Mouse (Mus musculus) midbrain, embryonic 16.5 days (tissue): Measurements from ENCODE around the gene Gm3159. TPM values are rescaled to one million over a fixed set of nuclear protein-coding genes. Genes with fewer than 3 reads are reported as not detected.
"Not testable (repeated sequence)": the region's sequence is repeated elsewhere in the genome, so short reads cannot be mapped to it uniquely, and the experiment has no call there.

Experiments
- ATAC-seq: fragments of 200-750 bp; cut with Nextera tagmentation; 2 replicates; pipeline ENCODE4 v1.8.0; 2017; ENCODE audit warnings: moderate TSS enrichment
- H3K27ac ChIP-seq: fragments of 300-500 bp; sonication (generic); 2 replicates; pipeline ENCODE4 v1.5.1; 2014; ENCODE audit warnings: mild to moderate bottlenecking, low read length, mixed read lengths
- H3K27me3 ChIP-seq: fragments of 300-500 bp; sonication (generic); 2 replicates; pipeline ENCODE4 v1.6.1; 2014; ENCODE audit warnings: low read depth, low read length, mixed read lengths; ENCODE audit not compliant: control insufficient read depth, insufficient read depth
- H3K36me3 ChIP-seq: fragments of 300-500 bp; sonication (generic); 2 replicates; pipeline ENCODE4 v1.6.1; 2014; ENCODE audit warnings: mild to moderate bottlenecking, low read length, moderate library complexity, mixed read lengths; ENCODE audit not compliant: control insufficient read depth, insufficient read depth
- H3K4me1 ChIP-seq: fragments of 300-500 bp; sonication (generic); 2 replicates; pipeline ENCODE4 v1.6.1; 2014; ENCODE audit warnings: mild to moderate bottlenecking, low read length, mixed read lengths; ENCODE audit not compliant: control insufficient read depth, insufficient read depth
- H3K4me2 ChIP-seq: fragments of 300-500 bp; sonication (generic); 2 replicates; pipeline ENCODE4 v1.6.1; 2014; ENCODE audit warnings: mild to moderate bottlenecking, low read length, mixed read lengths
- H3K4me3 ChIP-seq: fragments of 300-500 bp; sonication (generic); 2 replicates; pipeline ENCODE4 v1.5.1; 2014; ENCODE audit warnings: low read depth, mild to moderate bottlenecking, low read length, moderate library complexity, mixed read lengths
- H3K9ac ChIP-seq: fragments of 300-500 bp; sonication (generic); 2 replicates; pipeline ENCODE4 v1.6.1; 2014; ENCODE audit warnings: low read depth, low read length, mixed read lengths
- H3K9me3 ChIP-seq: fragments of 300-500 bp; sonication (generic); replicated peaks from 2 replicates; pipeline ENCODE4 v1.6.1; 2014; ENCODE audit warnings: mild to moderate bottlenecking, low read length, mixed read lengths; ENCODE audit not compliant: control insufficient read depth, poor library complexity, severe bottlenecking
- WGBS: fragments of 180-500 bp; shearing (Covaris S2); extraction: QIAGEN DNeasy Blood & Tissue Kit; methylation state at CpG from one replicate; pipeline ENCODE4 v1.1.7; 2014; 5-methylcytosine and 5-hydroxymethylcytosine counted together
- polyA plus RNA-seq: library from polyadenylated mRNA; unstranded; fragments of >200 nt; fragmentation: Nextera tagmentation; extraction: Ambion mirVana; gene quantifications from 2 replicates; pipeline ENCODE4 v1.2.1, GENCODE M21; 2015

Gene Gm3159
- not detected in 2 replicates for polyA plus RNA-seq

GRCm38 (mm10) chr14:4397226-4397625, at the start of gene Gm3159:
Gene Gm3159, plus strand, starts transcription at chr14:4397526.
- WGBS, result 60% methylated on average over 1 of the region's 3 CpGs
- not testable (repeated sequence) for ATAC-seq, H3K4me2 ChIP-seq

GRCm38 (mm10) chr14:4368991-4369390, 28.3 kb upstream of the Gm3159 start:
- H3K9ac ChIP-seq, H3K4me3 ChIP-seq, H3K4me1 ChIP-seq, ATAC-seq, H3K36me3 ChIP-seq, H3K9me3 ChIP-seq, H3K27ac ChIP-seq, H3K27me3 ChIP-seq, H3K4me2 ChIP-seq: not testable (repeated sequence)
- WGBS, result 76% methylated on average over 3 of the region's 3 CpGs

More at GRCm38 (mm10) chr14:4397226-4397625, at the start of gene Gm3159:
- H3K9me3 ChIP-seq, H3K4me1 ChIP-seq, H3K9ac ChIP-seq, H3K27ac ChIP-seq, H3K4me3 ChIP-seq, H3K36me3 ChIP-seq, H3K27me3 ChIP-seq: not testable (repeated sequence)

- ATAC-seq, H3K4me1 ChIP-seq, H3K9ac ChIP-seq, H3K4me2 ChIP-seq, H3K9me3 ChIP-seq, H3K27me3 ChIP-seq, H3K4me3 ChIP-seq, H3K36me3 ChIP-seq, H3K27ac ChIP-seq: not testable (repeated sequence)
- 83% methylated on average over 3 of the region's 3 CpGs for WGBS
These were observed 27.6 kb upstream of the Gm3159 start for GRCm38 (mm10) chr14:4369691-4370090.

GRCm38 (mm10) chr14:4377871-4378270, 19.5 kb upstream of the Gm3159 start:
- H3K27me3 ChIP-seq, H3K4me2 ChIP-seq, ATAC-seq, H3K27ac ChIP-seq, H3K9me3 ChIP-seq, H3K9ac ChIP-seq, H3K4me1 ChIP-seq, H3K4me3 ChIP-seq, H3K36me3 ChIP-seq: not testable (repeated sequence)

- H3K27ac ChIP-seq, H3K4me2 ChIP-seq, H3K27me3 ChIP-seq, H3K36me3 ChIP-seq, H3K9ac ChIP-seq, H3K4me1 ChIP-seq, H3K4me3 ChIP-seq, ATAC-seq, H3K9me3 ChIP-seq: not testable (repeated sequence)
These were observed 11.7 kb upstream of the Gm3159 start for GRCm38 (mm10) chr14:4385606-4386005.

GRCm38 (mm10) chr14:4392841-4393530, 4.3 kb upstream of the Gm3159 start:
- H3K27ac ChIP-seq, H3K9me3 ChIP-seq, H3K4me3 ChIP-seq, H3K9ac ChIP-seq, H3K27me3 ChIP-seq, H3K36me3 ChIP-seq, ATAC-seq, H3K4me1 ChIP-seq, H3K4me2 ChIP-seq: not testable (repeated sequence)
- 80% methylated on average over 2 of the region's 6 CpGs for WGBS

GRCm38 (mm10) chr14:4398624-4399023, 1.3 kb downstream of the Gm3159 start:
- not testable (repeated sequence) for H3K9me3 ChIP-seq, H3K9ac ChIP-seq, H3K4me2 ChIP-seq, H3K4me3 ChIP-seq, H3K4me1 ChIP-seq, ATAC-seq, H3K27ac ChIP-seq, H3K36me3 ChIP-seq, H3K27me3 ChIP-seq

- H3K4me2 ChIP-seq, H3K9me3 ChIP-seq, H3K9ac ChIP-seq, H3K27ac ChIP-seq, H3K27me3 ChIP-seq, H3K36me3 ChIP-seq, ATAC-seq, H3K4me3 ChIP-seq, H3K4me1 ChIP-seq: not testable (repeated sequence)
- 92% methylated on average over 5 of the region's 5 CpGs for WGBS
These were observed 2.9 kb downstream of the Gm3159 start for GRCm38 (mm10) chr14:4400115-4400789.

GRCm38 (mm10) chr14:4401245-4401644, 3.9 kb downstream of the Gm3159 start:
- H3K9me3 ChIP-seq, H3K4me2 ChIP-seq: not testable (repeated sequence)
- WGBS, result 84% methylated on average over 5 of the region's 5 CpGs

More at GRCm38 (mm10) chr14:4401245-4401644, 3.9 kb downstream of the Gm3159 start:
- H3K36me3 ChIP-seq, H3K4me3 ChIP-seq, ATAC-seq, H3K9ac ChIP-seq, H3K27me3 ChIP-seq, H3K4me1 ChIP-seq, H3K27ac ChIP-seq: not testable (repeated sequence)
